Mouse (Mus musculus): Measurements from ENCODE around the gene Lingo2. TPM values are rescaled to one million over a fixed set of nuclear protein-coding genes. Genes with fewer than 3 reads are reported as not detected.

The Lingo2 gene
- total RNA-seq, 2 experiments from 2014 or later: 71.4 to 85.2 TPM

DNA sequence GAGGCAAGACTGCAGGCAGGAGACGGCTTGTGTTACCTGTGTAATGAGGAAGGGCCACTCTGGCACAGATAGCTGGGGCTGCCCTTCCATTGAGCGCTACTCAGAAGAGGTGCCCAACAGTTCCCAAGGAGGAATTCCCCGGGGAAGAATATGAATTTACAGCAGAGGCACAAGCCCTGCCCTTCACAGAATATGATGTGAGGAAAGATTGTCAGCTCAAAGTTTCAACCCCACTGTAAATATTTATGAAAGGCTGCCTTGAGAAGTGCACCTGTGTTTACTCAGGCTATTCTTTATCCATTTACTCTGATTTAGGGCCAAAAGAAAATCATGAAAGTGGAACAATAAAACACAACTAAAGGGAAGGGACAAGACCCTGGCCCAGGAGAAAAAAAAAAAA, 1034.1 kb downstream of the Lingo2 start:
- no peak for TF ChIP-seq CTCF (IDR thresholded peaks at IDR 0.05)
- Histone ChIP-seq H3K4me3 (no peak overlapping the region), H3K27ac (no peak overlapping the region)
- no peak for DNase-seq (ENCODE audit: extremely low spot score in 1 of 2, low spot score in 2 of 2)
- intact Hi-C loops (cut with DNase I): no loop called here

GRCm38 (mm10) chr4:35897769-35898564, 1053.6 kb downstream of the Lingo2 start:
- Histone ChIP-seq H3K4me3 (no peak overlapping the region), H3K27ac (no peak overlapping the region)
- no peak; the same call in 1 of the 2 replicates for TF ChIP-seq CTCF (IDR thresholded peaks at IDR 0.05)
- intact Hi-C loops (cut with DNase I): no loop called here
- DNase-seq (ENCODE audit: extremely low spot score in 1 of 2, low spot score in 2 of 2): no peak

GRCm38 (mm10) chr4:35885591-35886542, 1065.7 kb downstream of the Lingo2 start:
- peak in 1 of 2 experiments; percentile 18 for DNase-seq (ENCODE audit: extremely low spot score in 1 of 2, low spot score in 2 of 2)
- H3K27ac ChIP-seq: no peak overlapping the region

DNA sequence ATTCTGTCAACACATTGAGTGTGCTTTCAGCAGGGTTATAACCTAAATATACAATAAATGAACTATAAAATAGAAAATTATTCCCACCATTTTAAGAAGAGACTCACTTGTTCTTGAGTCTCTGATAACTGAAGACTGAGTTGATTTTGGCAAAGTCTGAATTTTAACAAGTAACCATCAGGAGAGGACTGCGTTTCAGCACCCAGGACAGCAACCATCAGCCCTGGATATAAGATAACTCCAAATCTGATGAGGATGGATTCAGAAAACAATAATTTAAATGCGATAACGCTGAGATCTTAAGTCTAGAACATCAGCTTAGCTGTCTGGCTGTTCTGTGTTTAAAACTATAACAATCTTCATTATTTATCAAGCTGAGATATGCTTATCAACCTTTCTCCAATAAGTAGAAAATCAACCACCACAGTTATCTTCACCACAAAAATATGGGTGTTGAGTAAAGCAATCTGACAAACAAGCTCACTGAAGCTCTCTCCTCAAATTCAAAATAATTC, 1066.5 kb downstream of the Lingo2 start:
- Histone ChIP-seq H3K27ac (no peak overlapping the region), H3K4me3 (no peak overlapping the region)
- no peak for TF ChIP-seq CTCF (IDR thresholded peaks at IDR 0.05)
- DNase-seq (ENCODE audit: extremely low spot score in 1 of 2, low spot score in 2 of 2): no peak
- intact Hi-C loops (cut with DNase I): no loop called here

More at GRCm38 (mm10) chr4:35885591-35886542, 1065.7 kb downstream of the Lingo2 start:
- intact Hi-C loops (cut with DNase I): no loop called here
- H3K4me3 ChIP-seq: no peak overlapping the region
- TF ChIP-seq CTCF (IDR thresholded peaks at IDR 0.05): no peak

DNA sequence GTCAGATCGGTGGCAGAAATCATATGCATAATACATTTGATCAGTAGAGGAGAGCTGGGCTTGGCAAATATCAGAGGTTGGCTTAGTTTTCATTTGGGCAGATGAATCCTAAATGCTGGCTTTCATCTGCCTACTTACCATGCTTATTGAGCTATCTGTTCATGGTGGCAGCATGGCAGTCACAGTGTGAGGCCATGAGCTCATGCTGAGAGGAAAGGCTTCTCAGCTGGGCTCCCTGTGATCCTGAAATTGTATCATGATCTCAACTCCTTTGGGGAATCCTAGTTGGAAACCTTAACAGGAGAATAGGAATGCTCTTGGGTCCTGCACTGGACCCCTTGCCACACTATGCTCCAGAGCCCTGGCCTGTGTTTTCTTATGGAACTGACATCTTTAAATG, 1105.0 kb downstream of the Lingo2 start:
- intact Hi-C loops (cut with DNase I): no loop called here
- TF ChIP-seq CTCF (IDR thresholded peaks at IDR 0.05): no peak
- H3K27ac ChIP-seq: no peak overlapping the region
- H3K4me3 ChIP-seq: no peak overlapping the region
- no peak for DNase-seq (ENCODE audit: extremely low spot score in 1 of 2, low spot score in 2 of 2)

GRCm38 (mm10) chr4:35845140-35845539, 1106.4 kb downstream of the Lingo2 start:
- peak overlapping the region; percentile 30 for H3K4me3 ChIP-seq
- intact Hi-C loops (cut with DNase I): no loop called here
- H3K27ac ChIP-seq: peak overlapping the region; percentile 45; the same call in 1 of the 2 replicates
- DNase-seq (ENCODE audit: extremely low spot score in 1 of 2, low spot score in 2 of 2): no peak
- TF ChIP-seq CTCF (IDR thresholded peaks at IDR 0.05): no peak

DNA sequence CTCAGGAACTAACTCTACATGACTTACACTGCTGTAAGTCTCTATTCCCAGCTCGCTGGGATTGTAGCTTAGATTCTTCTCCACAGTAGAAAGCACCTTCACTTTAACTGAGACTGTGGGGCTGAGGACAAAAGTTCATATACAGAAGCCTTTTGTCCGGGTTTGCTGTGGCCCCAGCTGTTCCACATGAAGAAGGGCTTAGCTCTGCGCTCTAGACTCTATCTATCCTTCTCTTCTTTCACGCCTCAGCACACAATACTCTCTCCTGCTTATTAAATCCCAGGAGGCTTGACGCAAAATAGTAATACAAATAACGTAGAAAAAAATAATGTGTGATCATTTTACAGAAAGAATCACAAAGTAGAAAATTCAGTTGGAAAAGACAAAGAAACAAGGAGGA, 1107.0 kb downstream of the Lingo2 start:
- intact Hi-C loops (cut with DNase I): no loop called here
- peak overlapping the region; percentile 30 for H3K4me3 ChIP-seq
- no peak for DNase-seq (ENCODE audit: extremely low spot score in 1 of 2, low spot score in 2 of 2)
- no peak for TF ChIP-seq CTCF (IDR thresholded peaks at IDR 0.05)
- 0 out of 2 replicates have a peak overlapping the region, but pooled peaks have one; percentile 45 for H3K27ac ChIP-seq

DNA sequence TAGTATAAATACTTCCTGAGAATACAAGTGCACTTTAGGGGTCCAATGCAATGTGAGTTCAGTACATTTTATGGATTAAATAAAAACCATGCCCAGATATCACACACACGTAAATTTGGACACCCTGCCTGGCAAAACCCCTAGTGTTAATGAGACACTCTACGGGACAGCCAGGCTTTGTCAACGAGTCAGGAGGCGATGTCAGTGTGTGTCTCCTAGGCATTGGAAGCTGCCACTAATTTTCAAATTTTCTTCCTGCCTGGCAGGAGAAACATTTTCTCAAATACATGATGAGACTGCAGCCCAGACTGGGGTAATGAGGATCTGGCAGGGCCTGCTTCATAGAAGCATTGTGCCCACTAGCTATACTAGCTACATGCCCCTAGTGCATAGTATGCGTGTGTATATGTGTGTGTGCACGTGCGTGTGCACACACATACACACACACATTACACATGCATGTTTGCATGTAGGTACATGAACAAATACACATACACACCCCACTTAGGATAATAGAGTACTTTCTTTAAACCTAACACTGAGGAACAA, 1128.2 kb downstream of the Lingo2 start:
- TF ChIP-seq CTCF (IDR thresholded peaks at IDR 0.05): no peak
- H3K27ac ChIP-seq: no peak overlapping the region
- DNase-seq (ENCODE audit: extremely low spot score in 1 of 2, low spot score in 2 of 2): no peak
- H3K4me3 ChIP-seq: no peak overlapping the region
- intact Hi-C loops (cut with DNase I): no loop called here

- no peak overlapping the region for H3K27ac ChIP-seq
- DNase-seq (ENCODE audit: extremely low spot score in 1 of 2, low spot score in 2 of 2): no peak
- no peak overlapping the region for H3K4me3 ChIP-seq
- TF ChIP-seq CTCF (IDR thresholded peaks at IDR 0.05): no peak
- intact Hi-C loops (cut with DNase I): no loop called here
Observed at GRCm38 (mm10) chr4:35820701-35821100, 1130.8 kb downstream of the Lingo2 start.

DNA sequence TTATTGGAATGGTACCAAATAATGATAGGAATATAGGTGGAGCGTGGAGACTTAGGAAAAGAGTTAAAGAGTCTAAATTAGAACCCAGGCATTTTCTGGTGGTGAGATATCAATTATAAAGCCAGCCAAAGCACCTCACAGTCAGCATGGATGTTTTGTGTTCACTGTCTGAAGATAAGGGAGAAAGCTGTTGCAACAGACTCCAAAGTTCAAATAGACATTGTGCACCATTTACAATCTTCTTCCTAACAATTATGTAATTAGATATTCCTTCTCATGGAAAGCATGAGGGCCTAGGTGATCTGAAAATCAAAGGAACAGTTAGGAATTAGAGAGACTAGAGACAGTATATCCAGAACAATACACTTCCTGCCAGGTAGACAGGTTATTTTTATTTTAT, 1136.8 kb downstream of the Lingo2 start:
- no peak for DNase-seq (ENCODE audit: extremely low spot score in 1 of 2, low spot score in 2 of 2)
- intact Hi-C loops (cut with DNase I): no loop called here
- H3K27ac ChIP-seq: no peak overlapping the region
- TF ChIP-seq CTCF (IDR thresholded peaks at IDR 0.05): no peak
- no peak overlapping the region for H3K4me3 ChIP-seq

GRCm38 (mm10) chr4:35807497-35808210, 1143.9 kb downstream of the Lingo2 start:
- no peak for TF ChIP-seq CTCF (IDR thresholded peaks at IDR 0.05)
- no peak for DNase-seq (ENCODE audit: extremely low spot score in 1 of 2, low spot score in 2 of 2)
- no peak overlapping the region for H3K27ac ChIP-seq
- H3K4me3 ChIP-seq: no peak overlapping the region
- intact Hi-C loops (cut with DNase I): no loop called here
